Mouse (Mus musculus): ENCODE measurements at regions not wholly inside any gene's neighbourhood (a gene's known extent, or its start where the extent isn't known, plus 50 kb on each side); places are given as distances from the start of the nearest gene placed in this dataset.

GRCm38 (mm10) chr12:12820668-12821351 lies 120.9 kb downstream of the Mycn start:
- in situ Hi-C loops (cut with MboI, MseI) = no loop called here

GRCm38 (mm10) chr12:12819746-12820145 lies 122.0 kb downstream of the Mycn start:
- in situ Hi-C loops (cut with MboI, MseI) = no loop called here

GRCm38 (mm10) chr12:12814693-12815092 lies 127.0 kb downstream of the Mycn start:
- in situ Hi-C loops (cut with MboI, MseI) = no loop called here

GRCm38 (mm10) chr12:12812873-12813272 lies 128.8 kb downstream of the Mycn start:
- in situ Hi-C loops (cut with MboI, MseI) = no loop called here

GRCm38 (mm10) chr12:12810943-12811342 lies 130.8 kb downstream of the Mycn start:
- in situ Hi-C loops (cut with MboI, MseI) = no loop called here

GRCm38 (mm10) chr12:12810159-12810885 lies 131.4 kb downstream of the Mycn start:
- in situ Hi-C loops (cut with MboI, MseI) = no loop called here

GRCm38 (mm10) chr12:12808120-12808519 lies 133.6 kb downstream of the Mycn start:
- in situ Hi-C loops (cut with MboI, MseI) = no loop called here

GRCm38 (mm10) chr12:12803602-12804001 lies 138.1 kb downstream of the Mycn start:
- in situ Hi-C loops (cut with MboI, MseI) = no loop called here

- in situ Hi-C loops (cut with MboI, MseI) = no loop called here
Measured at GRCm38 (mm10) chr12:12802396-12802795, 139.3 kb downstream of the Mycn start.

- in situ Hi-C loops (cut with MboI, MseI) = no loop called here
Measured at GRCm38 (mm10) chr12:12801700-12802099, 140.0 kb downstream of the Mycn start.

GRCm38 (mm10) chr12:12800120-12800519 lies 141.6 kb downstream of the Mycn start:
- in situ Hi-C loops (cut with MboI, MseI) = no loop called here

GRCm38 (mm10) chr12:12789052-12789451 lies 152.7 kb downstream of the Mycn start:
- in situ Hi-C loops (cut with MboI, MseI) = no loop called here

- in situ Hi-C loops (cut with MboI, MseI) = no loop called here
Measured at GRCm38 (mm10) chr12:12788263-12788852, 153.4 kb downstream of the Mycn start.

GRCm38 (mm10) chr12:12787608-12788262 lies 154.0 kb downstream of the Mycn start:
- in situ Hi-C loops (cut with MboI, MseI) = no loop called here

GRCm38 (mm10) chr12:12787161-12787560 lies 154.6 kb downstream of the Mycn start:
- in situ Hi-C loops (cut with MboI, MseI) = no loop called here

- in situ Hi-C loops (cut with MboI, MseI) = no loop called here
Measured at GRCm38 (mm10) chr12:12783699-12784605, 157.8 kb downstream of the Mycn start.

- in situ Hi-C loops (cut with MboI, MseI) = no loop called here
Measured at GRCm38 (mm10) chr12:12781526-12781925, 160.2 kb downstream of the Mycn start.

GRCm38 (mm10) chr12:12778563-12779256 lies 163.0 kb downstream of the Mycn start:
- in situ Hi-C loops (cut with MboI, MseI) = no loop called here

- in situ Hi-C loops (cut with MboI, MseI) = no loop called here
Measured at GRCm38 (mm10) chr12:12777422-12777821, 164.3 kb downstream of the Mycn start.

GRCm38 (mm10) chr12:12776783-12777182 lies 164.9 kb downstream of the Mycn start:
- in situ Hi-C loops (cut with MboI, MseI) = no loop called here

GRCm38 (mm10) chr12:12770970-12771369 lies 170.7 kb downstream of the Mycn start:
- in situ Hi-C loops (cut with MboI, MseI) = no loop called here

Measured in T-helper 2 cell (primary cell).